Mouse (Mus musculus) neural tube, embryonic 11.5 days (tissue): ENCODE results near the gene Selenow. TPM values are rescaled to one million over a fixed set of nuclear protein-coding genes. Genes with fewer than 3 reads are reported as not detected.
A peak's percentile ranks its signal among the peaks of the same experiment; 100 is the strongest.

ENCODE experiments used
- ATAC-seq: fragments of 200-750 bp; cut with Nextera tagmentation; 2 replicates; pipeline ENCODE4 v1.8.0; 2017; ENCODE audit warnings: moderate number of reproducible peaks, mild to moderate bottlenecking, moderate TSS enrichment, moderate library complexity; ENCODE audit not compliant: insufficient read depth, low FRiP score, low TSS enrichment
- DNase-seq: peaks from one replicate; pipeline ENCODE4 v3.0.0-alpha.2; 2015; ENCODE audit warnings: low spot score
- H3K27ac ChIP-seq: fragments of 300-500 bp; sonication (generic); 2 replicates; pipeline ENCODE4 v1.5.1; 2014; ENCODE audit warnings: low read depth, mild to moderate bottlenecking, low read length
- H3K27me3 ChIP-seq: fragments of 300-500 bp; sonication (generic); 2 replicates; pipeline ENCODE4 v1.6.1; 2014; ENCODE audit warnings: mild to moderate bottlenecking, low read length, mixed read lengths; ENCODE audit not compliant: control insufficient read depth, insufficient read depth
- H3K36me3 ChIP-seq: fragments of 300-500 bp; sonication (generic); 2 replicates; pipeline ENCODE4 v1.6.1; 2014; ENCODE audit warnings: mild to moderate bottlenecking, low read length, moderate library complexity, mixed read lengths; ENCODE audit not compliant: control insufficient read depth, insufficient read depth
- H3K4me1 ChIP-seq: fragments of 300-500 bp; sonication (generic); 2 replicates; pipeline ENCODE4 v1.6.1; 2014; ENCODE audit warnings: low read length, mixed read lengths; ENCODE audit not compliant: control insufficient read depth, insufficient read depth
- H3K4me2 ChIP-seq: fragments of 300-500 bp; sonication (generic); 2 replicates; pipeline ENCODE4 v1.6.1; 2014; ENCODE audit warnings: low read depth, mild to moderate bottlenecking, moderate library complexity
- H3K4me3 ChIP-seq: fragments of 300-500 bp; sonication (generic); 2 replicates; pipeline ENCODE4 v1.5.1; 2014; ENCODE audit warnings: low read depth, low read length
- H3K9ac ChIP-seq: fragments of 300-500 bp; sonication (generic); 2 replicates; pipeline ENCODE4 v1.6.1; 2014; ENCODE audit warnings: mild to moderate bottlenecking, low read length
- H3K9me3 ChIP-seq: fragments of 300-500 bp; sonication (generic); 2 replicates; pipeline ENCODE4 v1.6.1; 2016; ENCODE audit warnings: low read length; ENCODE audit not compliant: control insufficient read depth
- WGBS: fragments of 180-500 bp; shearing (Covaris S2); extraction: QIAGEN DNeasy Blood & Tissue Kit; methylation state at CpG from one replicate; pipeline ENCODE4 v1.1.7; 2014; 5-methylcytosine and 5-hydroxymethylcytosine counted together
- polyA plus RNA-seq: library from polyadenylated mRNA; unstranded; fragments of >200 nt; fragmentation: Nextera tagmentation; extraction: Ambion mirVana; gene quantifications from 2 replicates; pipeline ENCODE4 v1.2.1, GENCODE M21; 2014

Selenow gene
- polyA plus RNA-seq, 1 experiment from 2014 or later: 923 TPM

- no peak overlapping the region for H3K9ac ChIP-seq
- H3K4me1 ChIP-seq: peaks cover 9% of the 10 kb centered on the region
- no peak for DNase-seq
- no peak overlapping the region for H3K27ac ChIP-seq
- WGBS: 84% methylated on average over 7 of the region's 7 CpGs
- no peak for ATAC-seq
- no peak overlapping the region for H3K4me2 ChIP-seq
- H3K27me3 ChIP-seq: no peaks in the 10 kb centered on the region
- no peaks in the 10 kb centered on the region for H3K36me3 ChIP-seq
- no peaks in the 10 kb centered on the region for H3K9me3 ChIP-seq
- no peak overlapping the region for H3K4me3 ChIP-seq
Observed at GRCm38 (mm10) chr7:15949216-15949790, 27.1 kb upstream of the Selenow start.

GRCm38 (mm10) chr7:15948381-15948941, 26.3 kb upstream of the Selenow start:
- WGBS: 5% methylated on average over 23 of the region's 23 CpGs
- no peak overlapping the region for H3K4me3 ChIP-seq
- peak overlapping the region; percentile 34 for H3K4me2 ChIP-seq
- H3K27ac ChIP-seq: no peak overlapping the region
- DNase-seq (peak; percentile 78), ATAC-seq (peak; percentile 2; the same call in 1 of the 2 replicates)
- H3K9ac ChIP-seq: peak overlapping the region; percentile 35; the same call in 1 of the 2 replicates
- H3K4me1 ChIP-seq: peaks cover 12% of the 10 kb centered on the region
- peaks cover 4% of the 10 kb centered on the region for H3K36me3 ChIP-seq
- H3K9me3 ChIP-seq: no peaks in the 10 kb centered on the region
- no peaks in the 10 kb centered on the region for H3K27me3 ChIP-seq

GRCm38 (mm10) chr7:15947653-15948260, 25.6 kb upstream of the Selenow start:
- no peak overlapping the region for H3K4me3 ChIP-seq
- H3K36me3 ChIP-seq: peaks cover 6% of the 10 kb centered on the region
- H3K27ac ChIP-seq: no peak overlapping the region
- WGBS: 47% methylated on average over 4 of the region's 4 CpGs
- H3K9ac ChIP-seq: no peak overlapping the region
- H3K4me2 ChIP-seq: no peak overlapping the region
- H3K4me1 ChIP-seq: peaks cover 12% of the 10 kb centered on the region
- ATAC-seq (no peak), DNase-seq (no peak)
- H3K27me3 ChIP-seq: no peaks in the 10 kb centered on the region
- no peaks in the 10 kb centered on the region for H3K9me3 ChIP-seq

- Histone ChIP-seq H3K4me1 (peaks cover 12% of the 10 kb centered on the region), H3K27me3 (no peaks in the 10 kb centered on the region), H3K4me3 (peak within 1 kb of the TSS; percentile 70), H3K4me2 (peak within 1 kb of the TSS; percentile 90), H3K9me3 (no peaks in the 10 kb centered on the region), H3K9ac (peak within 1 kb of the TSS; percentile 75), H3K27ac (peak within 1 kb of the TSS; percentile 87), H3K36me3 (peaks cover 13% of the 10 kb centered on the region)
- WGBS: 2% methylated on average over 59 of the region's 59 CpGs
- ATAC-seq (peak; percentile 96), DNase-seq (peak; percentile 93)
Observed at GRCm38 (mm10) chr7:15945721-15946536, 23.7 kb upstream of the Selenow start, which contains the start of gene Nop53. Gene Nop53, minus strand, starts transcription at chr7:15946074.

- no peaks in the 10 kb centered on the region for H3K27me3 ChIP-seq
- peak overlapping the region; percentile 75 for H3K9ac ChIP-seq
- 12% methylated on average over 8 of the region's 8 CpGs for WGBS
- peaks cover 18% of the 10 kb centered on the region for H3K36me3 ChIP-seq
- peaks cover 12% of the 10 kb centered on the region for H3K4me1 ChIP-seq
- ATAC-seq: no peak
- no peak overlapping the region for H3K27ac ChIP-seq
- H3K9me3 ChIP-seq: no peaks in the 10 kb centered on the region
- H3K4me2 ChIP-seq: peak overlapping the region; percentile 90
- peak overlapping the region; percentile 70 for H3K4me3 ChIP-seq
- DNase-seq: no peak
Observed at GRCm38 (mm10) chr7:15945211-15945610, 23.0 kb upstream of the Selenow start.

- H3K27me3 ChIP-seq: no peaks in the 10 kb centered on the region
- WGBS: 92% methylated on average over 1 of the region's 1 CpGs
- H3K9ac ChIP-seq: 0 out of 2 replicates have a peak overlapping the region, but pooled peaks have one; percentile 18
- H3K4me1 ChIP-seq: peaks cover 12% of the 10 kb centered on the region
- peaks cover 26% of the 10 kb centered on the region for H3K36me3 ChIP-seq
- peak overlapping the region; percentile 90; the same call in 1 of the 2 replicates for H3K4me2 ChIP-seq
- no peak for DNase-seq
- no peak overlapping the region for H3K27ac ChIP-seq
- no peak for ATAC-seq
- H3K9me3 ChIP-seq: no peaks in the 10 kb centered on the region
- H3K4me3 ChIP-seq: no peak overlapping the region
Observed at GRCm38 (mm10) chr7:15944311-15944710, 22.1 kb upstream of the Selenow start.

- H3K27ac ChIP-seq: no peak overlapping the region
- H3K9me3 ChIP-seq: no peaks in the 10 kb centered on the region
- H3K36me3 ChIP-seq: peaks cover 45% of the 10 kb centered on the region
- DNase-seq: no peak
- no peak overlapping the region for H3K4me2 ChIP-seq
- no peak for ATAC-seq
- H3K27me3 ChIP-seq: no peaks in the 10 kb centered on the region
- no peak overlapping the region for H3K9ac ChIP-seq
- no peaks in the 10 kb centered on the region for H3K4me1 ChIP-seq
- WGBS: 98% methylated on average over 3 of the region's 3 CpGs
- H3K4me3 ChIP-seq: no peak overlapping the region
Observed at GRCm38 (mm10) chr7:15938621-15939020, 16.4 kb upstream of the Selenow start.

GRCm38 (mm10) chr7:15937491-15937890, 15.3 kb upstream of the Selenow start:
- ATAC-seq (no peak), DNase-seq (no peak)
- Histone ChIP-seq H3K9ac (no peak overlapping the region), H3K36me3 (peaks cover 41% of the 10 kb centered on the region), H3K4me3 (no peak overlapping the region), H3K27ac (no peak overlapping the region), H3K9me3 (no peaks in the 10 kb centered on the region), H3K27me3 (no peaks in the 10 kb centered on the region), H3K4me1 (no peaks in the 10 kb centered on the region), H3K4me2 (no peak overlapping the region)
- 84% methylated on average over 5 of the region's 5 CpGs for WGBS
